Mouse (Mus musculus) liver, adult 2 months (tissue): Measurements from ENCODE around the gene Fnip1.

ENCODE experiments used
- CTCF ChIP-seq: fragments of 200-500 bp; IDR thresholded peaks from 2 replicates; pipeline ENCODE4 v1.5.1; 2011; ENCODE audit warnings: low read depth, low read length, control low read depth
- POLR2A ChIP-seq: fragments of 200-500 bp; IDR thresholded peaks from 2 replicates; pipeline ENCODE4 v1.6.1; 2011; ENCODE audit warnings: low read length, control low read depth; ENCODE audit not compliant: insufficient read depth; ENCODE audit errors: extremely low read depth

DNA sequence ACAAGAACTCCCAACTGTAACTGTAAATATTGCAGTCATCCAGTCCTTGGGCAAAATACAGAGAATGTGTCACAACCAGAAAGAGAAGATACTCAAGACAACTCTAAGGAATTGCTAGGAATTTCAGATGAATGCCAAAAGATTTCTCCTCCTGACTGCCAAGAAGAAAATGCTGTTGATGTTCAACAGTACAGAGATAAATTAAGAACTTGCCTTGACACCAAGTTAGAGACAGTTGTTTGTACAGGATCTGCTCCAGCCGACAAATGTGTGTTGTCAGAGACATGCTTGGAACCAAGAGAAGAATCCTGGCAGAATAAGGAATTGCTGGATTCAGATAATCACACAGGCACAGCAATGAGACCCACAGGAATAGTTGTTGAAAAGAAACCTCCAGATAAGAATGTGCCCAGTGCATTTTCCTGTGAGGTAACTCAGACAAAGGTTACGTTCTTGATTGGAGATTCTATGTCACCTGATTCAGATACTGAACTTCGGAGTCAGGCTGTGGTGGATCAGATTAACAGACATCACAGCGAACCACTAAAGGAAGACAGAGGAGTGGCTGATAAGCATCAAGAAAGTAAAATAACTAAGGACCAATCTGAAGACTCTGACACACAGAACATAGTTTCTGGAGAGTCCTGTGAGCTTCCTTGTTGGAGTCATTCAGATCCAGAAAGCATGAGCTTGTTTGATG is 64.7 kb downstream of the Fnip1 start:
- no peak for TF ChIP-seq CTCF
- TF ChIP-seq POLR2A: no peak
